Mouse (Mus musculus) liver, adult 2 months (tissue): ENCODE measurements around the gene Acoxl. TPM values are rescaled to one million over a fixed set of nuclear protein-coding genes. Genes with fewer than 3 reads are reported as not detected.

ENCODE experiments used
- DNase-seq: peaks from one replicate; pipeline ENCODE4 v3.0.0-alpha.2; 2011; ENCODE audit warnings: low read depth, low spot score; ENCODE audit errors: extremely low read depth
- H3K27ac ChIP-seq: fragments of 200-500 bp; replicated peaks from 2 replicates; pipeline ENCODE4 v1.5.1; 2012; ENCODE audit warnings: low read depth, mild to moderate bottlenecking, control low read depth, inconsistent platforms, low read length; ENCODE audit not compliant: insufficient read depth
- H3K27me3 ChIP-seq: fragments of 200-500 bp; 2 replicates; pipeline ENCODE4 v1.6.1; 2012; ENCODE audit warnings: mild to moderate bottlenecking, moderate library complexity, low read length, inconsistent platforms; ENCODE audit not compliant: control insufficient read depth, insufficient read depth
- H3K36me3 ChIP-seq: fragments of 200-500 bp; 2 replicates; pipeline ENCODE4 v1.6.1; 2012; ENCODE audit warnings: low read length, inconsistent platforms; ENCODE audit not compliant: control insufficient read depth, insufficient read depth
- H3K4me1 ChIP-seq: fragments of 200-500 bp; 2 replicates; pipeline ENCODE4 v1.6.1; 2011; ENCODE audit warnings: low read length; ENCODE audit not compliant: control insufficient read depth, insufficient read depth
- H3K4me3 ChIP-seq: fragments of 200-500 bp; 2 replicates; pipeline ENCODE4 v1.5.1; 2011; ENCODE audit warnings: low read depth, mild to moderate bottlenecking, control low read depth, low read length, moderate library complexity; ENCODE audit not compliant: insufficient read depth
- H3K79me2 ChIP-seq: fragments of 200-500 bp; 2 replicates; pipeline ENCODE4 v1.6.1; 2012; ENCODE audit warnings: inconsistent platforms, mild to moderate bottlenecking, low read length, moderate library complexity; ENCODE audit not compliant: control insufficient read depth, insufficient read depth
- H3K9ac ChIP-seq: fragments of 200-500 bp; 2 replicates; pipeline ENCODE4 v1.6.1; 2012; ENCODE audit warnings: low read depth, mild to moderate bottlenecking, control low read depth, inconsistent platforms, low read length
- CTCF ChIP-seq: fragments of 200-500 bp; IDR thresholded peaks from 2 replicates; pipeline ENCODE4 v1.5.1; 2011; ENCODE audit warnings: low read depth, low read length, control low read depth
- POLR2A ChIP-seq: fragments of 200-500 bp; IDR thresholded peaks from 2 replicates; pipeline ENCODE4 v1.6.1; 2011; ENCODE audit warnings: low read length, control low read depth; ENCODE audit not compliant: insufficient read depth; ENCODE audit errors: extremely low read depth
- WGBS: fragments of 180-500 bp; shearing (Covaris S2); methylation state at CpG from one replicate; pipeline ENCODE4 v1.1.7; 2018; 5-methylcytosine and 5-hydroxymethylcytosine counted together
- polyA plus RNA-seq: library from polyadenylated mRNA; depleted of rRNA; stranded (reverse); fragments of >200 nt; gene quantifications from 2 replicates; pipeline ENCODE4 v1.2.3, GENCODE M21; 2012
- total RNA-seq: library from RNA; depleted of rRNA; stranded (reverse); fragments of >200 nt; gene quantifications from 2 replicates; pipeline ENCODE4 v1.2.3, GENCODE M21; 2014

The Acoxl gene
- total and polyA plus RNA-seq, 2 experiments, result not detected

DNA sequence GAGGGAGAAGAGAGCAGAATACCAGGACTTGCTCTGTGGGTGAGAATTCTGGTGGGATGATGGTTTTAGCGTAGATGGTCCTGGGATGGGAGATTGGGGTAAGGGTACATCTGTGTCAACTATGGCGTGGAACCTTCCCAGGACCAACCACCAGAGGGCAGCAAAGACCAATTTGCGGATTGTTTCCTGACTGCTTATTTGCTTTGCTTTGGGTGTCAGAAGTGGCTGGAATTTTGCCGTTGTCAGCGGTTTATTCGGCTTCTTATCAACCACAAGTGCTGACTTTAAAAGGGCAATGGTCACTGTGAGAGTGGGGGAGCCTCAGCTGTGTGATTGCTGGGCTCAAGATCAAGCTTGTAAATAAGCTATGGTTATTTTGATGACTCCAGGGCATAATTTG, 50.8 kb downstream of the Acoxl start:
- Histone ChIP-seq H3K4me3 (no peak overlapping the region), H3K4me1 (peaks cover 10% of the 10 kb centered on the region), H3K27ac (no peak overlapping the region), H3K9ac (no peak overlapping the region), H3K36me3 (no peaks in the 10 kb centered on the region), H3K27me3 (no peaks in the 10 kb centered on the region), H3K79me2 (no peaks in the 10 kb centered on the region)
- TF ChIP-seq POLR2A (no peak), CTCF (peak; percentile 77; the same call in 1 of the 2 replicates)
- peak; percentile 93 for DNase-seq
- WGBS, result 1% methylated on average over 6 of the region's 6 CpGs

DNA sequence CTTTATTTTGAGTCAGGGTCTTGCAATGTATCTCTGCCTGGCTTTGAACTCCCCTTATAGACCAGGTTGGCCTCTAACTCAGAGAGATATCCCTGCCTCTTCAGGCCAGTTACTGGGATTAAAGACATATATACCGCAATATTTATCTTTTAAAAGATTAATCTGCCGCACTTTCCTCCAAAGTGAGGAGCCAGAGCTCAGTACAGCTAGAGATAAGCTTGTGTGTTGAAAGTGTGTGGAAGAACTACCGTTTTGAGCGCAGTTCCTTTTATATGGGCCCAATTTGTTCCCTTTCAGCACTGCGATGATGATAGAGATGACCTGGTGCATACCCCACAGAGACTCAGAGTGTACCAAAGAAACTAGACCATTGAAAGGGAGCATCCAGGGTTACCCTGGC, 51.3 kb downstream of the Acoxl start:
- Histone ChIP-seq H3K4me1 (peaks cover 10% of the 10 kb centered on the region), H3K27me3 (no peaks in the 10 kb centered on the region), H3K79me2 (no peaks in the 10 kb centered on the region), H3K9ac (no peak overlapping the region), H3K27ac (no peak overlapping the region), H3K4me3 (no peak overlapping the region), H3K36me3 (no peaks in the 10 kb centered on the region)
- no peak for DNase-seq
- no peak for TF ChIP-seq CTCF
- no peak for TF ChIP-seq POLR2A
- 76% methylated on average over 5 of the region's 5 CpGs for WGBS

DNA sequence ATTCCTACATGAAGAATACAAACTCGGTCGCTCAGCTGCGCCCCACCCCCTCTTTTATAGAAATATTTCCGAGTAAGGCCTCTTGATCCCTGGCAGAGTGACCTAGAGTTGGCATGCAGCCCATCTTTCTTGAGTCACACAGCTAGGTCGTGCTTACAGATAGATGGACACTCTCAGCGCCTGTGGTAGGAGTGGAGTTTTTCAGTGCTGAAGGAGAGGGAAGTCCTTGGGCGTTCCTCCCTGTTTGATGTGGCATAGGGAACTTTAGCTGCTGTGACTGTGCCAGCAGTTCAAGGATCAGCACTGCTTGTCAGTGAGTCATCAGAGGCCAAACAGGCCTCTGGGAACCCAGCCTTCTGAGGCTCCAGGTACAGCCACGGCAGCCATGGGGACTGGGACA, 51.9 kb downstream of the Acoxl start:
- peaks cover 10% of the 10 kb centered on the region for H3K4me1 ChIP-seq
- peak; percentile 88 for DNase-seq
- H3K9ac ChIP-seq, result no peak overlapping the region
- H3K36me3 ChIP-seq, result no peaks in the 10 kb centered on the region
- H3K79me2 ChIP-seq, result no peaks in the 10 kb centered on the region
- TF ChIP-seq POLR2A (no peak), CTCF (no peak)
- H3K27ac ChIP-seq, result no peak overlapping the region
- H3K4me3 ChIP-seq, result no peak overlapping the region
- 16% methylated on average over 8 of the region's 8 CpGs for WGBS
- H3K27me3 ChIP-seq, result no peaks in the 10 kb centered on the region

GRCm38 (mm10) chr2:127891056-127891455, 52.4 kb downstream of the Acoxl start:
- Histone ChIP-seq H3K36me3 (no peaks in the 10 kb centered on the region), H3K27me3 (no peaks in the 10 kb centered on the region), H3K9ac (no peak overlapping the region), H3K4me1 (peaks cover 10% of the 10 kb centered on the region), H3K79me2 (no peaks in the 10 kb centered on the region), H3K27ac (no peak overlapping the region), H3K4me3 (no peak overlapping the region)
- 80% methylated on average over 3 of the region's 3 CpGs for WGBS
- no peak for DNase-seq
- TF ChIP-seq CTCF, result no peak
- no peak for TF ChIP-seq POLR2A

DNA sequence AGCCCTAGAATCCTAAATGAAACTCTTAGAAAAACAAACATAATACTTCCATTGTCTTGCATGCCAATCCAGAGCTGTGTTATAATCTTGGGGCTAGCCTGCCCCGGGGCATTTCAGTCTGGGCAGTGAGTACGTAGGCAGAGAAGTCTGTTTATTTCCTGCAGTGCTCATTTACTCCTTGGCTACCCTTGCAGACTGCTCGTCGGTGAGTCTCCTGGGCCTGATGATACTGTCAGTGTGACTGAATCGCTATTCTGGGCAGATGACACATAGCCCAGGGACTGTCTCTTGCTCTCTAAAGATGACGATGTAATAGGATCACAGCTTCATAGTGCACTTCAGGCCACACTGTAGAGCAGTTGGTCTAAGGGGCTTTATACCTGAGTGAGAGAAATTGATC, 56.2 kb downstream of the Acoxl start:
- Histone ChIP-seq H3K9ac (no peak overlapping the region), H3K36me3 (no peaks in the 10 kb centered on the region), H3K4me3 (no peak overlapping the region), H3K27me3 (no peaks in the 10 kb centered on the region), H3K79me2 (no peaks in the 10 kb centered on the region), H3K27ac (no peak overlapping the region), H3K4me1 (peaks cover 19% of the 10 kb centered on the region)
- 76% methylated on average over 6 of the region's 6 CpGs for WGBS
- TF ChIP-seq POLR2A, result no peak
- TF ChIP-seq CTCF, result no peak
- DNase-seq, result no peak

- 14% methylated on average over 5 of the region's 5 CpGs for WGBS
- H3K27ac ChIP-seq, result no peak overlapping the region
- peak; percentile 84 for DNase-seq
- no peaks in the 10 kb centered on the region for H3K27me3 ChIP-seq
- no peaks in the 10 kb centered on the region for H3K79me2 ChIP-seq
- no peaks in the 10 kb centered on the region for H3K36me3 ChIP-seq
- peaks cover 9% of the 10 kb centered on the region for H3K4me1 ChIP-seq
- H3K9ac ChIP-seq, result no peak overlapping the region
- no peak overlapping the region for H3K4me3 ChIP-seq
- TF ChIP-seq CTCF (no peak), POLR2A (no peak)
Measured at GRCm38 (mm10) chr2:127897718-127898117, 59.0 kb downstream of the Acoxl start.
